Mouse (Mus musculus) lung, adult 2 months (tissue): ENCODE results near the gene Rpl37.

Source experiments
- CTCF ChIP-seq: fragments of 200-500 bp; IDR thresholded peaks from 2 replicates; pipeline ENCODE4 v1.5.1; 2011; ENCODE audit warnings: mild to moderate bottlenecking, low read length, control low read depth; ENCODE audit not compliant: insufficient read depth
- POLR2A ChIP-seq: fragments of 200-500 bp; IDR thresholded peaks from 2 replicates; pipeline ENCODE4 v1.6.1; 2011; ENCODE audit warnings: low read depth, mild to moderate bottlenecking, control low read depth, low read length, borderline replicate concordance; ENCODE audit errors: extremely low read depth

GRCm38 (mm10) chr15:5144021-5144778 lies 27.8 kb downstream of the Rpl37 start:
- TF ChIP-seq POLR2A (no peak), CTCF (no peak)
